Mouse (Mus musculus): ENCODE results near the gene Eps8l1. TPM values are rescaled to one million over a fixed set of nuclear protein-coding genes. Genes with fewer than 3 reads are reported as not detected.
"Not testable (repeated sequence)": the region's sequence is repeated elsewhere in the genome, so short reads cannot be mapped to it uniquely, and the experiment has no call there.

Eps8l1 gene
- polyA plus RNA-seq, 1 experiment from 2014 or later: 8.8 TPM

DNA sequence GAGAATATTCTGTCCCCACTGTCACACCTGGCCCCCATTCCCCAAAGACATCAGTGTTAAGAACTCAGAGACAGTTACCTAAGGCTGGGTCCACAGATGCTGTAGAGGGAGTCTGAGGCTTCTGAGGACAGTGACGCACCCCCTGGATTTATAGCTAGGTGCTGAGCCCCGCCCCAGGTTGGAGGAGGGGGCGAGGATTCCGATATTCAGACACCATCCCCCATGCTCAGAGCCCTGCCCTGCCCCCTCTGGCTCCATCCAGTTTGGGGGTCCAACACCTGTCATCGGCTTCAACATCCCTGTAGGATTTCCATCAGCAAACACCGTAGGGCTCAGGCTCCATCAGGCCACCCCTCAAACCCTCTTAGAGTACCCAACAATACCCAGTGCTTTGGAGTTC lies 55.4 kb downstream of the Eps8l1 start:
- H3K4me1 ChIP-seq (ENCODE audit: insufficient read depth, low read length): peaks cover 24% of the 10 kb centered on the region
- H3K27me3 ChIP-seq (ENCODE audit: insufficient read depth, low read length): no peaks in the 10 kb centered on the region
- 44% methylated on average over 6 of the region's 6 CpGs for WGBS
- no peak overlapping the region for H3K4me2 ChIP-seq (replicated peaks; ENCODE audit: low read depth, low read length)
- no peak overlapping the region for H3K9ac ChIP-seq (replicated peaks; ENCODE audit: low read length)
- no peaks in the 10 kb centered on the region for H3K9me3 ChIP-seq (ENCODE audit: low read length)
- no peak for ATAC-seq (ENCODE audit: low FRiP score, low TSS enrichment)
- H3K36me3 ChIP-seq (ENCODE audit: insufficient read depth, low read length): no peaks in the 10 kb centered on the region
- no peak overlapping the region for H3K4me3 ChIP-seq (ENCODE audit: low read length)
- no peak overlapping the region for H3K27ac ChIP-seq (ENCODE audit: low read length)

DNA sequence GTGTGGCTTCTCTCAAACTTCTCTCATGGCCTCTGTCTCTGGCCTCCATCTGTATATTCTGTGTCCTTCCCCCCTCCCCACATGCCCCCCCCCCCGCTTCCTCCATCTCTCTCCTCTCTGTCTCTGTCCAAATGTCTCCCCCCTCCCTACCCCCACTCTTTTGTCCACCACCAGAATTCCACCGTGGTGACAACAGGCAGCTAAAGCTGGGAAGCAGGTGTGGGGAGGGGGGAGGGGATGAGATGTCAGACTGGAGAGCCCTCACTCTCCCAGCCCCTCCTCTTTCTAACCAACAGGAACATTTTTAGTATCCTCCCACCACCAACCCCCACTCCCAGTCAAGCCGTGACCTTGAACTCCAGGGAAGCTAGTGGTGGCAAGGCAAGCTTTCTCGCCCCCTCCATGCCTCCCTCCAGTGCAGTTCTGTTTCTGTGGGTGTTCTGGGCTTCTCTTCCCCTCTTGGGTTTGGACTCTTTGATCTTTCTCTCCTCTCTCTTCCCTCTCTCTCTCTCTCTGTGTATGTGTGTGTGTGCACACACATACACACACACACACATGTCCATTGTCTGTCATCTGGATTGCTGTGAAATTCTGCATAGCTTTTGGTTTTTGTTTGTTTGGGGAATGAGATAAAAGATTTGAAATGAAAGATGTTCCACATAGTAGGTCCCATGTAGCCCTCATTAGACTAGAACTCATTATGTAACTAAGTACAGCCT lies 56.0 kb downstream of the Eps8l1 start, which contains the start of gene Tnnt1:
TSS of gene Tnnt1 (minus strand) at position 51 of the 719 bp plus-strand sequence.
- Histone ChIP-seq H3K27me3 (ENCODE audit: insufficient read depth, low read length) (0 out of 2 replicates have a peak, but pooled peaks cover under 1% of the 10 kb centered on the region), H3K9ac (replicated peaks; ENCODE audit: low read length) (0 out of 2 replicates have a peak within 1 kb of the TSS, but pooled peaks have one; percentile 10), H3K36me3 (ENCODE audit: insufficient read depth, low read length) (no peaks in the 10 kb centered on the region), H3K9me3 (ENCODE audit: low read length) (no peaks in the 10 kb centered on the region), H3K4me3 (ENCODE audit: low read length) (no peak within 1 kb of the TSS), H3K4me2 (replicated peaks; ENCODE audit: low read depth, low read length) (no peak within 1 kb of the TSS), H3K27ac (ENCODE audit: low read length) (no peak within 1 kb of the TSS; the same call in 1 of the 2 replicates), H3K4me1 (ENCODE audit: insufficient read depth, low read length) (peaks cover 29% of the 10 kb centered on the region)
- whole genome bisulfite sequencing: 17% methylated on average over 4 of the region's 4 CpGs
- no peak for ATAC-seq (ENCODE audit: low FRiP score, low TSS enrichment)

GRCm38 (mm10) chr7:4518487-4518886 lies 58.0 kb downstream of the Eps8l1 start:
- no peaks in the 10 kb centered on the region for H3K9me3 ChIP-seq (ENCODE audit: low read length)
- H3K36me3 ChIP-seq (ENCODE audit: insufficient read depth, low read length): no peaks in the 10 kb centered on the region
- H3K9ac ChIP-seq (replicated peaks; ENCODE audit: low read length): no peak overlapping the region
- WGBS: 57% methylated on average over 1 of the region's 1 CpGs
- no peak overlapping the region for H3K27ac ChIP-seq (ENCODE audit: low read length)
- peaks cover 29% of the 10 kb centered on the region for H3K4me1 ChIP-seq (ENCODE audit: insufficient read depth, low read length)
- peaks cover 4% of the 10 kb centered on the region; the same call in 1 of the 2 replicates for H3K27me3 ChIP-seq (ENCODE audit: insufficient read depth, low read length)
- no peak overlapping the region for H3K4me2 ChIP-seq (replicated peaks; ENCODE audit: low read depth, low read length)
- no peak overlapping the region for H3K4me3 ChIP-seq (ENCODE audit: low read length)
- ATAC-seq (ENCODE audit: low FRiP score, low TSS enrichment): no peak

GRCm38 (mm10) chr7:4521231-4522003 lies 60.9 kb downstream of the Eps8l1 start:
- H3K9ac ChIP-seq (replicated peaks; ENCODE audit: low read length): peak overlapping the region; percentile 49; the same call in 1 of the 2 replicates
- H3K4me3 ChIP-seq (ENCODE audit: low read length): peak overlapping the region; percentile 35
- no peaks in the 10 kb centered on the region for H3K36me3 ChIP-seq (ENCODE audit: insufficient read depth, low read length)
- H3K4me2 ChIP-seq (replicated peaks; ENCODE audit: low read depth, low read length): peak overlapping the region; percentile 63
- no peak for ATAC-seq (ENCODE audit: low FRiP score, low TSS enrichment)
- 26% methylated on average over 32 of the region's 32 CpGs for WGBS
- peaks cover 14% of the 10 kb centered on the region for H3K4me1 ChIP-seq (ENCODE audit: insufficient read depth, low read length)
- H3K27ac ChIP-seq (ENCODE audit: low read length): no peak overlapping the region
- peaks cover 4% of the 10 kb centered on the region; the same call in 1 of the 2 replicates for H3K27me3 ChIP-seq (ENCODE audit: insufficient read depth, low read length)
- no peaks in the 10 kb centered on the region for H3K9me3 ChIP-seq (ENCODE audit: low read length)

DNA sequence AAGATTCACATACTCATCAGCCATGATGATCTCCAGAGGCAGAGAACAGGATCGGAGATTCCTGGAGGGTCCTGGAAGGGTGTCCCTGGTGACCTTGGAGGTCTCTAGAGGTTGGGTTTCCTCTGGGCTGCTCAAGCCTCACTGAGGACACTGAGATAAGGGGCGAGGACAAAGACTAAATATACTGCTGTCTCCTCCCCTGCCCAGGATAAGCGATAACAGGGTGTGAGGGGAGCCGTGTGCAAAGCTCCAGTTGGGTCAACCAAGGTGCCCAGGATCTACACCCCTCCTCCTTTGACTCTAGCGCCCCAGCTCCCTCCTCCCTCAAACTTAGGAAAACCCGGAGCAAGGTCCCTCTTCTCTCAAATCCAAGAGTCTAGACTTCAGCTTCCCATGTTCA lies 61.8 kb downstream of the Eps8l1 start:
- peaks cover 17% of the 10 kb centered on the region for H3K4me1 ChIP-seq (ENCODE audit: insufficient read depth, low read length)
- H3K4me2 ChIP-seq (replicated peaks; ENCODE audit: low read depth, low read length): no peak overlapping the region
- no peak for ATAC-seq (ENCODE audit: low FRiP score, low TSS enrichment)
- no peaks in the 10 kb centered on the region for H3K36me3 ChIP-seq (ENCODE audit: insufficient read depth, low read length)
- no peaks in the 10 kb centered on the region for H3K9me3 ChIP-seq (ENCODE audit: low read length)
- no peak overlapping the region for H3K27ac ChIP-seq (ENCODE audit: low read length)
- 69% methylated on average over 6 of the region's 6 CpGs for WGBS
- peaks cover 4% of the 10 kb centered on the region; the same call in 1 of the 2 replicates for H3K27me3 ChIP-seq (ENCODE audit: insufficient read depth, low read length)
- no peak overlapping the region for H3K9ac ChIP-seq (replicated peaks; ENCODE audit: low read length)
- no peak overlapping the region for H3K4me3 ChIP-seq (ENCODE audit: low read length)

GRCm38 (mm10) chr7:4523205-4524130 lies 63.0 kb downstream of the Eps8l1 start:
- Histone ChIP-seq H3K36me3 (ENCODE audit: insufficient read depth, low read length) (no peaks in the 10 kb centered on the region), H3K4me3 (ENCODE audit: low read length) (no peak overlapping the region), H3K4me2 (replicated peaks; ENCODE audit: low read depth, low read length) (no peak overlapping the region), H3K27me3 (ENCODE audit: insufficient read depth, low read length) (peaks cover 4% of the 10 kb centered on the region; the same call in 1 of the 2 replicates), H3K9me3 (ENCODE audit: low read length) (no peaks in the 10 kb centered on the region), H3K9ac (replicated peaks; ENCODE audit: low read length) (no peak overlapping the region), H3K27ac (ENCODE audit: low read length) (no peak overlapping the region), H3K4me1 (ENCODE audit: insufficient read depth, low read length) (peaks cover 17% of the 10 kb centered on the region)
- no peak for ATAC-seq (ENCODE audit: low FRiP score, low TSS enrichment)
- 86% methylated on average over 33 of the region's 33 CpGs for WGBS

DNA sequence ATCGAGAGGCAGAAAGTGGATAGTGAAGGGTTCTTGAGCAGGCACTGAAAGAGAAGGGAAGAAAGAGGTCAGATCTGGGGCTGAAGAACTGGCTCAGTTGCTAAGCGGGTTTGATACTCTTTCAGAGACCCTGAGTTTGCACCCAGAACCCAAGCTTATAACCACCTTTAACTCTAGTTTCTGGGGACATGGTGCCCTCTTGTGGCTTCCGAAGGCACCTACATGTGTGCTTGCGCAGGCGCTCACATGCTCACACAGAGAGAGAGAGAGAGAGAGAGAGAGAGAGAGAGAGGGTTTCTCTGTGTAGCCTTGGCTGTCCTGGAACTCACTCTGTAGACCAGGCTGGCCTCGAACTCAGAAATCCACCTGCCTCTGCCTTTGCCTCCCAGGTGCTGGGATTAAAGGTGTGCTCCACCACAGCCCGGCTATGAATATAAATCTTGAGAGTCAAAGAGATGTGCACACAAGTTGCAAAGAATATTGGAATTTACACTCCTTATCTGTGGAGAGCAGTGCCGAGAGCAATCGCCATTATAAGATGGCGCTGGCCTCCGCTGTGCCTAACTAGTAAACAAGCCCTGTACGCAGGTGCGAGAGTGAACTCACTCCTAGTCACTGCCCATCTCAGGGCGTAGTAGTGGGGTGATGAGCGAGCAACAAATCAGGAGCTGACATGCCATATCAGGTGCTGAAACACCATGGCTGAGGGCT lies 63.9 kb downstream of the Eps8l1 start, which contains the start of gene Tnni3:
TSS of gene Tnni3 (minus strand) at position 18 of the 711 bp plus-strand sequence.
- not testable (repeated sequence) for H3K9ac ChIP-seq (replicated peaks; ENCODE audit: low read length); H3K27me3 ChIP-seq (ENCODE audit: insufficient read depth, low read length); H3K4me3 ChIP-seq (ENCODE audit: low read length); H3K27ac ChIP-seq (ENCODE audit: low read length); ATAC-seq (ENCODE audit: low FRiP score, low TSS enrichment); H3K4me2 ChIP-seq (replicated peaks; ENCODE audit: low read depth, low read length); H3K36me3 ChIP-seq (ENCODE audit: insufficient read depth, low read length); H3K9me3 ChIP-seq (ENCODE audit: low read length)
- 65% methylated on average over 15 of the region's 15 CpGs for WGBS
- peaks cover 17% of the 10 kb centered on the region for H3K4me1 ChIP-seq (ENCODE audit: insufficient read depth, low read length)

GRCm38 (mm10) chr7:4526341-4527301 lies 66.1 kb downstream of the Eps8l1 start:
- Histone ChIP-seq H3K4me3 (ENCODE audit: low read length) (peak overlapping the region; percentile 45), H3K4me1 (ENCODE audit: insufficient read depth, low read length) (peaks cover 7% of the 10 kb centered on the region), H3K9ac (replicated peaks; ENCODE audit: low read length) (peak overlapping the region; percentile 69), H3K27ac (ENCODE audit: low read length) (peak overlapping the region; percentile 55), H3K27me3 (ENCODE audit: insufficient read depth, low read length) (peaks cover 2% of the 10 kb centered on the region; the same call in 1 of the 2 replicates), H3K4me2 (replicated peaks; ENCODE audit: low read depth, low read length) (peak overlapping the region; percentile 62), H3K9me3 (ENCODE audit: low read length) (no peaks in the 10 kb centered on the region), H3K36me3 (ENCODE audit: insufficient read depth, low read length) (no peaks in the 10 kb centered on the region)
- ATAC-seq (ENCODE audit: low FRiP score, low TSS enrichment): peak; percentile 92
- 24% methylated on average over 40 of the region's 40 CpGs for WGBS
